Mouse (Mus musculus) lung, postnatal 36 days (tissue): ENCODE measurements around the gene BC035044.
"Not testable (repeated sequence)": the region's sequence is repeated elsewhere in the genome, so short reads cannot be mapped to it uniquely, and the experiment has no call there.

Experiments used
- DNase-seq: peaks from one replicate; pipeline ENCODE4 v3.0.0; 2022; ENCODE audit warnings: mixed read lengths

The BC035044 gene

GRCm38 (mm10) chr6:128890948-128891355 lies at the start of gene BC035044:
TSS of gene BC035044 (minus strand) at chr6:128891126.
- peak; percentile 15 for DNase-seq

GRCm38 (mm10) chr6:128935889-128936665 lies 45.2 kb upstream of the BC035044 start:
- not testable (repeated sequence) for DNase-seq

DNA sequence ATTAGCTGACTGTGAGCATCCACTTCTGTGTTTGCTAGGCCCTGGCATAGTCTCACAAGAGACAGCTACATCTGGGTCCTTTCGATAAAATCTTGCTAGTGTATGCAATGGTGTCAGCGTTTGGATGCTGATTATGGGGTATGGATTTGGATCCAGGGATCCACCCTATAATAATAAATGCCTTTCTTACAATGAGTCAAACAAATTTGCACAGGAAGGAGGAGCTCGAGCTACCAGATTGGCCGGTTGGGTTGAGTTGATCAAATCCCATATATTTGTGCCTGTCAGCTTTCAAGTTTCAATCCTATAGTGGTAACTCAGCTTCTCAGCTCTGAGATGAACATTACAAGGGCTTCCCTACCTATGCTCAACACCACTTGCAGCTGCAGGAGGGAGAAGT lies 43.2 kb upstream of the BC035044 start, which contains the start of gene Clec2g:
TSS of gene Clec2g (plus strand) at position 301 of the 400 bp plus-strand sequence.
- DNase-seq = not testable (repeated sequence)

DNA sequence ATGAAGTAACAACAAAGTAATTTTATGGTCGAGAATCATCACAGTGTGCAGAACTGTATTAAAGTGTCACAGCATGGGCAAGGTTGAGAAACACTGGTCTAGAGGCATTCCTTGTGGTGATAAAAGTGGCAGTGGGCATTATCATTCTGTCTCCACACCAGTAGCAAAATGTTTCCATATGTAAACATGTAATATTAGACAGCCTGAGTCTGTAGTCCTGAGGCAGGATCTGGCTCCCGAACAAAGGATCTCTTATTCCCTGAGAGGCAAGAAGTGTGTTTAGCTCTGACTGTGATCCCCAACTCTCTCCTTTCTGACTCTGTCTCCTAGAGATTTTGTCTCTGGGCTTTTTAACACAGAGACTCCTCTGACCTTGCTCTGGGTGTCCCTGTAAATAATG lies 42.1 kb upstream of the BC035044 start:
- DNase-seq = no peak

DNA sequence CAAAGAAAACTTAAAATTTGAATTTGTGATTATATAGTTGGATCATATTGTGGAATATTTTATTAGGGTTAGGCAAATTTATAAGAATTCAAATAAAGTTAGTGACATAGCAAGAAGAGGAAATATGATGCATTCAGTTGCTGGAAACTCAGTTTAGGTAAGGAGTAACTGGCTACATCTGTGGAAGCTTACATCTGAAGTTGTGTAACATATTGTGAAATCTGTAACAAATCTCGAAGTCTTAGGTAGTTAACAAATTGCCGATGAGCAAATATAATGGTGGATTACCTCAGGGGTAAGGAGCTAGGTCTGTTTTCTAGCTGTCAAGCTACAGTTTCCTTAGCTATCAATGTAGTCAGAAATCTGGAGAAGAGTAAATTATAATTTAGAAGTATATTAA lies 26.4 kb upstream of the BC035044 start:
- DNase-seq = no peak

DNA sequence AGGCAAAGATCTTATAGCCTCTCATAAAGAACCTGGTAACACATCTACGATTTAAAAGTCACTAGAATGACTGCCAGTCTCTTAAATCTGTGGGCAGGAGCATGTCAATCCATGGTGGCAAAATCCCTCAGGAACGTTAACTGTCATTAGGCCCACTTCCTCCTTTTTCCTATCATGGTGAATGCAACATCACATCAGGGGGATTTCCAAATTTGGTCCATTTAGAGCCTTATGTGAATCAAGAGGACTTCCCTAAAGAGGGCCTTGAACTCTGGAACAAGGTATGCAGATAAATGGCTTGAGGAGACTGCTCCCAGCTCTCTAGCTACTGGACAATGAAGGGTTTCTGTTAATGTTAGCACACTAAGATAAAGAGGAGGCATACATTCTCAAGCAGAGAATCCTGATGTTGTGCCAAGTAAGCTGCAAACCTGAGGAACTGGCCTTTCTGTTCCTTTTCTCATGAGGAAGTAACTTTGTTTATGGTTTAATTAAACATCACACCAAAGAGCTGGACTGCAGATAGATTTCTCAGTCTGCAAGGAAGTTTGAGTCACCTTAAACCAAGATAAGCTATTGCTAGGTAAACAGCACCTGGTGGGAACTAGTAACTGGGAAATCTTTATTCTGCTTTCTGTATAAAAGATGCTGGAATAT lies 22.8 kb upstream of the BC035044 start:
- no peak for DNase-seq

DNA sequence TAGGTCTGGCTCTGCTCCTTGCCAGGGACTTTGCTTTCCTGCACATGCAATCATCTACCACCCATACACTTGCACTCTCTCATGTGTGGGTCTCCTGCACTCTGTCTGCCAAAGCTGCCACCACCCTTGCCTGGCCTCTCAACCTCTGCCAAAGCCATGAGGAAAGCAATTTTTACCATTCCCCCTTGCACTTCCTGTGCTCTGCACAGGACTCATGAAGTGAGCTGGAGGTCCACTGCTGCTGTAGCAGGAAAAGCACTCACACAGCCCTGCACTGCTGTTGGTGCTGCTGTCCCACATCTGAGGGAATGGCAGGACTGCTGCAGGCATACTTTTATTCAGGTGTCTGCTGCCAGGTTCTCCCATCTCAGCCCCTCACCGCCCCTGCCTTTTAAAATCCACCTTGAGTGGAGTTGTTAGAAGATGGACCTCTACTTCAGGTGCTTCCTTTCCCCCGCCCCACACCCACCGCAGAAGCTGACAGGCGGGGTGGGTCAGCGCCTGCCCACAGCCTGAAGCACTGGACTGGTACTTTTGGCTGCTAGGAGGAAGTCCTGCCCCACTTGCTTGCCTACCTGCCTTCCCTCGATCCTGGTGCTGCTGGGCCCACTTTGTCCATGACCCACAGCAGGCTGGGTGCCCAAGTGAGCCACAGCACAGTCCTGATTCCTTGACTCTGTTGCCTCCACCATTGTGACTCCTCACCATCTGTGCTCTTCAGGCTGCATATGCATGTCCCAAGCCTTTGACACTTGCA lies 10.0 kb upstream of the BC035044 start:
- DNase-seq = not testable (repeated sequence)

DNA sequence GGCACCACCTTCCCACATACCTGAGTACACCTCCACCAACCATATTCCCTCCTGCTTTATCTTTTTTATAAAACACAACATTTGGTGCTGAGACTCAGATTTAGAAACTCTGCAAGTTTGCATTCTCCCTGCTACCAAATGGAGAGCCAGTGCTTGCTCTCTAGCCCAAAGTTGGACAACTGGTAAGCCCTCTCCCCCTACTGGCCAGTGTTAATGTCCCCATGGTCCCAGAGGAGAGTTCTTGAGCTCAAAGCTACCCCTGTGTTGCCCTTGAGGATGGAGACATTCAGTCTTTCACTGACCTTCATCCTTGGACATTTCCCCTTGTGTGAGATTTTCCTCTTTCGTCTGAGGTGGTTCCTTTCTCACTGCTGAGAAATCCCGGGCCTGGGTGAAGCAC lies 9.1 kb upstream of the BC035044 start:
- DNase-seq = no peak

DNA sequence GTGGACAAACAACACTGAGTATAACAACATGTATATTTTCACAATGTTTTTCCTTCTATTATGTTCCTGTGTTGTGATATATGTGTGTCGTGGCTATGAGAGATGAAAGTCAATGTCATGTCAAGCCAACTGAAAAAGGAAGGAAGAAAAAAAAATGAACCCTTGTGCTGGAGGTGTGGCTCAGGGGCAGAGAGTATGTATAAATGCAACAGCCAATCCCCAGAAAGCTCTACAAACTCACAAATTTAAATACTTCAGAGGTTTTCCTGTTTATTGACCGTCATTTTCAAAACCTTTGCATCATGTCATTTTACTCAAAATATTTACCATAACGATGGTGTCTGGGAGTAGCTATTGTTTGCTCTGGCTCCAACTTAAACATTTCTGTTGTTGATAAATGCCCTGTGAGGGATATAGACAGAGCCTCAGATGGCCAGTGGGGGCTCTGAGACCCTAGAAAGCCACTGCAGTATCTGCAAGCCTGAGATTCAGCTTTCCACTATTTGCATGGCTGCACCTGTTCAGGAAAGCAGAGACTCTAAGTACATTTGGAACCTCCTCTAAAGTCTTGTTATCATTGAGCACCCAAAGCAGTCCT lies 4.6 kb upstream of the BC035044 start:
- no peak for DNase-seq

GRCm38 (mm10) chr6:128888834-128889233 lies 2.1 kb downstream of the BC035044 start:
- peak; percentile 33 for DNase-seq

DNA sequence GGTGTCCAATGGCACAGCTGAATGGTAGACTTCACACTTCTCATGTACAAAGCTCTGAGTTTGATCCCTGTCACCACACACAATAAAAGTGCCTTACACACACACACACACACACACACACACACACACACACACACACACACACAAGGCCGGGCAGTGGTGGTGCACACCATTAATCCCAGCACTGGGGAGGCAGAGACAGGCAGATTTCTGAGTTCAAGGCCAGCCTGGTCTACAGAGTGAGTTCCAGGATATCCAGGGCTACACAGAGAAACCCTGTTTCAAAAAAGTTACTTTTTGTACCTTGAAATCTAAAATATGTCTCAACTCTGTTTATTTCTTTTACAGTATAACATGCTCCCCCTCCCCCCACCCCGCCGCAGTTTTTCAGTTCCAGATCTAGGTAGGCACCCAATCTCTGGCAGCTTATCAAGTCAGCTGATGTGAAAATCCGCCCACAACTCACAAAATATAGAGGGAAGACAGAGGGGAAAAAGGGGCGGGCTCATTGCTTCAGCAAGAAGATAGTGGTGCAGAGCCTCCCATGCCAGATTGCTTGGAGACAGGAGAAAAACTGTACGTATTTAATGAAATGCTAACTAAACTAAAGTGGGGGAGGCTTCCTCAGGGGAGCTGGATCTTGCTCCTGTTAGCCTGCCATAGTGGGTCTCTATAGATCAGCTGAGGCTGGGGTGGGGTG lies 3.7 kb downstream of the BC035044 start, which contains the start of gene Clec2i:
TSS of gene Clec2i (plus strand) at position 498 of the 700 bp plus-strand sequence.
- peak; percentile 67 for DNase-seq

GRCm38 (mm10) chr6:128871910-128872610 lies 18.9 kb downstream of the BC035044 start:
- no peak for DNase-seq

- no peak for DNase-seq
These were observed 22.1 kb downstream of the BC035044 start for GRCm38 (mm10) chr6:128868861-128869260.

GRCm38 (mm10) chr6:128857976-128858375 lies 33.0 kb downstream of the BC035044 start:
- no peak for DNase-seq

DNA sequence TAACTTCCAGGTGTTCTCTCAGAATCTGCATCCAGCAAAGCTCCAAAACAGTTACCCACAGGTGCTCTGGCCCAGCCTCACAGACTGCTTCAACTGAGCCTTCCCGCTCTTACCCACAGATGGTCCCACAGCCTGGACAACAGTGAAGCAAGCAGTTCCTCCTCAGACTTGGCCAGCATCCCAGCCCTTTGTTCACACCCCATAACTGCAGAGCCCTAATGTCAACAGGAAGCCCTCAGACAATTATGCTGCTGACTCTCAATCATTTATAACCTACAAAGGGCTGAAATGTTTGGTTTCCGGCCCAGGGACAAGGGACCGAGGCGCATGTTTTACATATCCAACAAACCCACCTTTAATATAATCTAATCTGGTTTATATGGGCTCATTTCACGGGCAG lies 34.7 kb downstream of the BC035044 start:
- peak; percentile 97 for DNase-seq

GRCm38 (mm10) chr6:128855477-128855876 lies 35.4 kb downstream of the BC035044 start:
- DNase-seq = no peak

DNA sequence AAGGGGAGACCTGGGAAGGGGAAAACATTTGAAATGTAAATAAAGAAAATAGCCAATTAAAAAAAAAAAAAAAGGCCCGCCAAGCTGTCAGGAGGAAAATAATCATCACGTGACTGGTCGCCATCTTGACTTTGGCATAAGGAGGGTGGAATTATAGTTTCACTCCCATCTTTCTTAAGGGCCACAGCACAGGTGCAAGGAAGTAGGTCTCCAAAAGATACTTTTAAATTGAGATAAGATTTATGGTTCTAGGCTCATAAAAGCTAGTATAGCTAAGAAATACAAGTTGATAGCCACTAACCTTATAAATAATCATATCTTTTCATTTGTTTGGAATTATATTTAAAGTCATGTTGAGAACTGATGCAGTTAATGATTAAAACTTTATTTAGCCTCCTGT lies 36.0 kb downstream of the BC035044 start:
- DNase-seq = no peak

DNA sequence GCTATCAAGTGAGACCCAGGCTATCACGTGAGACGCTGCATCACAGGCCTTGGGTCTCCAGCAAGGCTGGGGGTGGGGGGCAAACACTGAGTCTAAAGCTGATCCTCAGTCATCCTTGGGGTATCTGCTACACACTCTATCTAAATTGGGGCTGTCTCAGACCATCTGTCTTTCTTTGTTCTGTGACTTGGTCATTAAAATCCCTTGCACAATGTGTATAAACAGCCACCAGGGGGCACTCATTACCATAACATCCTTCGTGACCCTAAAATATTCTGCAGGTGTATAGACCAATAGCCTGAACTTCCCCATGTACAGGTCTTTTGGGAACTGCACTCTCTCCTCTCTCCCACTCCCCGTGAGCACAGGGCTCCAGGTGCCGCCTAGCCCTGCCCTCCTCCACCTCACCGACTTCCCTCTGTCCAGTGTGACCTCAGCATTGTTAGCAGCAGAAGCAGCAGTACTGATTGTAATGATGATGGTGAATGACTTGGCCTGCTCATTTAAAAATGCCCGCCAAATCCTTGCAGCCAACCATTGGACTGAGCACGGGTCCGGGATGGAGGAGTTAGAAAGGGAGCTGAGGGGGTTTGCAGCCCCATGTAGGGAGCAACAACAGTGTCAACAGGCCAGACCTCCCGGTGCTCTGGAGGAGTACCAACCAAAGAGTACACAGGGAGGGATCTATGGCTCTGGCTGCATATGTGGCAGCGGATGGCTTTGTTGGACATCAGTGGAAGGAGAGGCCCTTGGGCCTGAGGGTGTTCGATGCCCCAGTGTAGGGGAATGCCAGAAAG lies 36.7 kb downstream of the BC035044 start:
- peak; percentile 89 for DNase-seq

GRCm38 (mm10) chr6:128852766-128853165 lies 38.2 kb downstream of the BC035044 start:
- DNase-seq = no peak

DNA sequence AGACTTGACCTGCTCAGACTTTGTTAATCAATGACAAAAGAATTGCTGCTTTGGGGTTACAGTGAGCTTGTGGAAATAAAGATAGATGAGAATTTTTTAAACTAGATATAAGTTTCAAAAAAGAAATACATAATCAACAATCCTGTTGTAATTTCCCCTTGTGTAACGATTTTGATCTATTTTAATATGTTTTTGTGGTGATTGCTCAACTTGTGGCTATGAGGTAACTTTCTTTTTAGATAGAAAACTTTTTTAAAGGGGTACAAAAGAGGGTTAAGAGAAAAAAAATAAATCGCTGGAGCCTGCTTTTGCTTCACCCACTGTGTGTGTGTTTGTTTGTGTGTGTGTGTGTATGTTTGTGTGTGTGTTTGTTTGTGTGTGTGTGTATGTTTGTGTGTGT lies 39.8 kb downstream of the BC035044 start:
- DNase-seq = no peak

DNA sequence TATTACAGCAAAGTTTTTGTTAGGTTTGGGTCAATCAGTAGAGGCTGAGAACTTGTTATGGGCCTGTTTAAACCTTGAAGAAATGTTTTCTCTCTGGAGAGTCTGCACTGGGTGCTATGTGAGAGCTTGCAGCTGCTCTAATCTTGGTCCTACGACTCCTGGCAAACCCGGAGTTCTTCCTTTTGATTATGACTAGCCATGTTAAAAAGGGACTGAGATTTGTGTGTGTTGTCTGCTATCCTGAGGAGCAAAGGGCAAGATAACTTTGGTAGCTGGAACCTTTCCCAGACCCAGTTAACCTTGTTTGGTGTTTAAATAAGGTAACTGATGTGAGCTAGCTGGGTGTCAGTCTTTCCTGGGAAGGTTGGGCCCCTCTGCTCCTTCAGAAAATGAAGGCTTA lies 40.3 kb downstream of the BC035044 start:
- peak; percentile 80 for DNase-seq
